Mouse (Mus musculus) bone marrow, adult 2 months (tissue): ENCODE data around the gene R3hdm2. TPM values are rescaled to one million over a fixed set of nuclear protein-coding genes. Genes with fewer than 3 reads are reported as not detected.

Experiments used
- H3K27ac ChIP-seq: fragments of 200-500 bp; 2 replicates; pipeline ENCODE4 v1.5.1; 2012; ENCODE audit warnings: low read depth, mild to moderate bottlenecking, control low read depth, inconsistent platforms, low read length; ENCODE audit not compliant: control insufficient read depth, poor library complexity, insufficient read depth
- H3K4me1 ChIP-seq: fragments of 200-500 bp; 2 replicates; pipeline ENCODE4 v1.6.1; 2011; ENCODE audit warnings: low read length; ENCODE audit not compliant: control insufficient read depth, insufficient read depth
- H3K4me3 ChIP-seq: fragments of 200-500 bp; replicated peaks from 2 replicates; pipeline ENCODE3; 2011; ENCODE audit warnings: mild to moderate bottlenecking, low read depth, low read length, control low read depth; ENCODE audit not compliant: control insufficient read depth
- CTCF ChIP-seq: fragments of 200-500 bp; IDR thresholded peaks from 2 replicates; pipeline ENCODE4 v1.5.1; 2011; ENCODE audit warnings: low read length, control low read depth; ENCODE audit not compliant: control insufficient read depth, insufficient read depth
- POLR2A ChIP-seq: fragments of 200-500 bp; IDR thresholded peaks from 2 replicates; pipeline ENCODE4 v1.6.1; 2011; ENCODE audit warnings: low read depth, mild to moderate bottlenecking, control low read depth, low read length, borderline replicate concordance; ENCODE audit not compliant: control insufficient read depth
- WGBS: fragments of 180-500 bp; shearing (Covaris S2); methylation state at CpG from one replicate; pipeline ENCODE4 v1.1.7; 2018; 5-methylcytosine and 5-hydroxymethylcytosine counted together
- polyA plus RNA-seq: library from polyadenylated mRNA; stranded (reverse); fragments of >200 nt; gene quantifications from 2 replicates; pipeline ENCODE4 v1.2.4, GENCODE M21; 2011; ENCODE audit warnings: low replicate concordance; ENCODE audit not compliant: missing spikeins, insufficient read depth, insufficient read length

Gene R3hdm2
- polyA plus RNA-seq, 1 experiment: 144 TPM

DNA sequence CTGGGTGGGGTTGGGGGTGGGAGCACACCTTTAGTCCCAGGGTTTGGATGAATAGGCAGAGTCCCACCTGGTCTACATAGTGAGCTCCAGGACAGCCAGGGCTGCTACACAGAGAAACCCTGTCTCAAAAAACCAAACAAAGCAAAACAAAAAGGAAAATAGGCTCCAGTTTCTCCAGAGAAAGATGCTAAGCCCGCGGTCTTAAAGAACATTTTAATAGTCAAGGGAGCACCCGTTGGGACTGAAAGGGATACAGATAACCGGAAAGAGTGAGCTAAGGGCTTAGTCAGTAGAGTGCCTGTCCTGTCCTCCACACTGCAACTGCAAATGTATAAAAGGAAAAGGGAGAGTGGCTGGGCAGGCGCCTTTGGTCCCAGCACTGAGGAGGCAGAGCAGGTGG, 13.0 kb upstream of the R3hdm2 start:
- TF ChIP-seq POLR2A: no peak
- TF ChIP-seq CTCF: no peak
- Histone ChIP-seq H3K27ac (no peak overlapping the region), H3K4me1 (no peaks in the 10 kb centered on the region), H3K4me3 (no peak overlapping the region)
- WGBS: 82% methylated on average over 5 of the region's 5 CpGs

DNA sequence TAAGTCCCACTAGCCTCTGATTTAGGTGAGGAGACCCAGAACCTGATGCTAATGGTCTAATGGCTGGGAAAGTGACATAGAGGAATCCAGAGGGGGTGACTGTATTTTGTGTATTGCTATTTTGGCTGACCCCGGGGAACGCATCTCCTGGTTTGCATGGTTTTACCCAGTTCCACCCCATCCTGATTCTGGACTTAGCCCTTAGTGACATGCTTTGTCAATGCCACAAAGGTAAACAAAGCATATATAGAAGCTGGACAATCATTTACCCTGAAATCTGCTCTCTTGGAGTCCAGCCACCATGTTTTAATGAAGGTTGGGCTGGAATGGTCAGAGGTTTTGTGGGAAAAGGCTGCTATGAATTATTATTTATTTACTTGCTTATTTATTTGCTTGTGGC, 11.9 kb upstream of the R3hdm2 start:
- H3K4me3 ChIP-seq: no peak overlapping the region
- TF ChIP-seq CTCF: no peak
- TF ChIP-seq POLR2A: no peak
- 95% methylated on average over 2 of the region's 2 CpGs for WGBS
- no peaks in the 10 kb centered on the region for H3K4me1 ChIP-seq
- H3K27ac ChIP-seq: no peak overlapping the region

DNA sequence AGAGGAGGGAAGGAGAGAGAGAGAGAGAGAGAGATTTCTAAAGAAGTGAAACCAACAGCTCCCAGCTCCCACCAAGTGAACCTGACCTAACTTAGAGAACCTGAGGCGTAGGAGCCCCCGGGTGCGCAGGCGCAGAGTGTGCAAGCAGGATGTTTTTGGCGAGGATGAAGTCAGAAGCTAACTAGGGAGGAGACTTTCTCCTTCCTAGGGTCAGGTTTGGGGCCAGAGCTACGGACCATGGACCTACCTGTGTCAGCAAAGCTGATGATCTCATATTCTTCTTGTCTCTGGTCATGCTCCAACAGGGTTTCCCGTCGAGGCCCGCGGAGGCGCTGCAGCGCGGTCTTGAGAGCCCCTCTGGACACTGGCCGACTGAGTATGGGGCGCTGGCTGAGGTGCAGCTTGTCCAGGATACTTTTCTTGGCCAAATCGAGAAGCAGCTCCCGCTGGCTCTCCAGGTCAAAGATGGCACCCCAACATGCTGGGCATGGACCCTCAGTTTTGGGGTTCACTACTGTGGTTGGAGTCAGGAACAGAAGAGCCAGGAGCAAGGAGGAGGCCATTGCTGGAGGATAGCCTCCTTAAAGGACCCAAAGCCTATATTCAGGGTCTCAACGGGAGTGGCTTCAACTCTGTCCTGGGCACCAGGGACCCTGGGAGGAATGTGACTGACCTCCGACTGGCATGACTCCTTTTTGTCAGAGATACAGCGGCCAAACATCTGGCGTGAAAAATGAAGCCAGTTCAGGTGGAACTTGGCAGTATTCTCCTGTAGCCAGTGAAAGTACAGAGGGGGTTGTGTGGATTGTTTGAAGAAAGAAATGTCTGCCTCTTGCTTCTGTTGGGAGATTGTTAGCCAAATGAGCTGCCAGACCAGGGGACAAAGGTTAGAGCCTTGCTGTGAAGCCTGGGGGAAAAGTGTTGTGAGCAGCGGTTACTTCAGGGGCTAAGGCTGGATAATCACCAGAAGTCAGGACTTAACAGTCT, 10.0 kb upstream of the R3hdm2 start, which contains the start of gene Inhbc:
Gene Inhbc (minus strand): TSS at position 598 of the 987 bp plus-strand sequence.
- no peak for TF ChIP-seq POLR2A
- TF ChIP-seq CTCF: no peak
- H3K27ac ChIP-seq: no peak within 1 kb of the TSS
- no peaks in the 10 kb centered on the region for H3K4me1 ChIP-seq
- no peak within 1 kb of the TSS for H3K4me3 ChIP-seq
- 88% methylated on average over 22 of the region's 22 CpGs for WGBS

DNA sequence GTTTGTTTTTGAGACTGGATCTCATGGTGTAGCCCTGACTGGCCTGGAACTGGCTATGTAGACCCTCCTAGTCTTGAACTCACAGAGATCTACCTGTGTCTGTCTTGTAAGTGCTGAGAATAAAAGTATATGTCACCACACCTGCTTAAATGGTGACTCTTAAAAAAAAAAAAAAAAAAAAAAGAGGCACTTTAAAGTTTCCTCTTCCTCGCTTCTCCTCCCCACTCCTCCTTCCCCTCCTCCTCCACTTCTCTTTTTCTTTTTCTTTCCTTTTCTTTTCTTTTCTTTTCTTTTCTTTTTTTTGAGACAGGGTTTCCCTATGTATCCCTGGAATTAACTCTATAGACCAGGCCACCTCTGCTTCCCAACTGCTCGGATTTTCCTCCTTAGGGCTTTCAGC, 9.1 kb upstream of the R3hdm2 start:
- no peaks in the 10 kb centered on the region for H3K4me1 ChIP-seq
- no peak for TF ChIP-seq CTCF
- no peak for TF ChIP-seq POLR2A
- no peak overlapping the region for H3K27ac ChIP-seq
- 40% methylated on average over 2 of the region's 2 CpGs for WGBS
- no peak overlapping the region for H3K4me3 ChIP-seq

DNA sequence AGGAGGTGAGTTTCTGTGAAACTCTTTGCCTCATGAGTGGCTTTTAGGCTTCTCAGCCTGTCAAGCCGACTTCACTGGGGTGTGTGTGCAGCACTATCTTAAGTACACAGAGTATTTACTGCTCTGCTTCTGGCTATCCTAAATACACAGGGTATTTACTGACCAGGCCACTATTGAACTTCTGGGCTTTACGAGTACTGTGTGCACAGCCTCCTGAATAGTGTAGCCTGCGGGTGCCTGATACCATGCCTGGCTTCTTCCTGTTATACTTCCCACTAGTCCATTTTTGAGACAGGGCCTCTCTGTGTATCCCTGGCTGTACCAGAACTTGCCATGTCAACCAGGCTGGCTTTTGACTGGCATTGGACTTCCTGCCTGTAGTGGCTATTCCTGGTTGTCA, 2.4 kb upstream of the R3hdm2 start:
- no peak overlapping the region for H3K27ac ChIP-seq
- TF ChIP-seq CTCF (no peak), POLR2A (no peak)
- 71% methylated on average over 3 of the region's 3 CpGs for WGBS
- peaks cover 2% of the 10 kb centered on the region for H3K4me1 ChIP-seq
- no peak overlapping the region for H3K4me3 ChIP-seq

DNA sequence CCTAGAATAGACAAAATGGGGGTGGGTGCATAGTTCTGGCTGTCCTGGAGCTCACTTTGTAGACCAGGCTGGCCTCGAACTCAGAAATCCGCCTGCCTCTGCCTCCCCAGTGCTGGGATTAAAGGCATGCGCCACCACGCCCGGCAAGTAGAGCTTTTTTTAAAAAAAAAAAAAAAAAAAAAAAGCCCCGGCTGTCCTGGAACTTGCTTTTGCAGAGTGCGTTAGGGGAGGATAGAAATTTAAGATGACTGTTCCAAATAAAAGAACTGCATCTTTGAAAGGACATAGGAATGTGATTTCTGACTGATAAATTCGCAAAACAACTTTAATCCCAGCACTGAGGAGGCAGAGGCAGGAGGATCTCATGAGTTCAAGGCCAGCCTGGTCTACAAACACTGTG, 473 bp upstream of the R3hdm2 start:
- Histone ChIP-seq H3K27ac (no peak overlapping the region), H3K4me3 (peak overlapping the region; percentile 90), H3K4me1 (peaks cover 2% of the 10 kb centered on the region)
- 72% methylated on average over 8 of the region's 8 CpGs for WGBS
- TF ChIP-seq POLR2A (no peak), CTCF (no peak)

DNA sequence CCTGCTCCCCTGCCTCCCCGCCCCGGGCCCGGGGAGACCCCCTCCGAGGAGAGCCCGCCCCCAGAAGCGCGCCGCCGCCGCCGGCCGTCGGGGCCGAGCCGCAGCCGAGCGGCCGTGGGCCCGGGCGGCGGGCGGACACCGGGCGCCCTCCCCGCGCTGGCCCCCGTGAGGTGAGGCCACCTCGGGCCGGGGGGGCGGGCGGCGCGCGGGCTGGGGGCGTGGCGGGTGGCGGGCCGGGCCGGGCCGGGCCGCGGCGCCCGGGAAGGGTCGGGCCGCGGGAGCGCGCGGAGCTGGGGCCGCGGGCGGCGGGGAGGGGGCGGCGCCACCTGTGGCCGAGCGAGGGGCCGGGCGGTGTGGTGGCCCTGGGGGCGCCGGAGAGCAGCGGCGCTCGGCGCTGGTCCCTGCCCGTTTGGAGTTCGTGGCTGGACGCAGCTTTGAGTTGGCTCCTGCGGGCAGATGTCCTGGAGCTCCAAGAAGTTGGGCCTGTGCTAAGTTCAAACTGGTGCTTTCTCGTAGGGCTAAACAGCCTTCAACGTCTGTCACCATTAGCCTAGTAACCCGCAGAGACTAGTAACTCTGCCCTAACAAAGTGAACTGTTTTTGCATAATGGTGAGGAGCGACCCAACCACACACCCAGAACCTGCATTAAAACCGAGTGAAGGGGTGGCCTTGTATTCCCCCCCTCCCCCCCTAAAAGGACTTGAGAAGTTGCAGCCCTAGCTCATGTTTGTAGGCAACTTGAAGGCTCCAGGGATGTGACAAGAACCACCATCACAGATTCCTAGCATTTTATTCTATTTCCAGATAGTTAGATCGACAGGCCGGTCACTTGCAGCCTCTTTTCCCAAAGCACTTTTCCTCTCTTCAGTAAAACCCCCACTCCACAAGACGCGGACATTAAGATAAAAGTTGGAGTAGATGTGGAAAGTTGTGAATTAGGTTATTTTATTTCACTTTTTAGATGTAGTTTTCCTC, 928 bp downstream of the R3hdm2 start:
- H3K4me3 ChIP-seq: peak overlapping the region; percentile 91
- TF ChIP-seq POLR2A (no peak), CTCF (no peak)
- peak overlapping the region; percentile 81 for H3K27ac ChIP-seq
- H3K4me1 ChIP-seq: peaks cover 2% of the 10 kb centered on the region
- 10% methylated on average over 71 of the region's 79 CpGs for WGBS

DNA sequence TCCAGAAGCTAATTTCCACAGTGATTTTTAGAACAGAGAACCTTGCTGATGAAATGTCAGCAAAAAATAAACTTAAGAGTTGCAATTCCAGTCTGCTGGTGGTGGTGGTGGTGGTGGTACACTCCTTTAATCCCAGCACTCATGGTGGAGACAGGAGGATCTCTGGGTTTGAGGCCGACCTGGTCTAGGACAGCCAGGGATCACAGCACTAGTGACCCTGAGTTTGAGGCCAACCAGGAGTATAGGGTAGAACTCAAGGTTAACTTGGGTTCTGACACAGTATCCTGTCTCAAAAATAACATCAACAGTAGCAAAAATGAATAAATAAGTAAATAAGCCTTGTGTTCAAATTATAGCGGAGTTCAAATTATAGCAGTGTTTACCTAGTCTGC, 1.6 kb downstream of the R3hdm2 start:
- Histone ChIP-seq H3K4me1 (peaks cover 2% of the 10 kb centered on the region), H3K27ac (no peak overlapping the region), H3K4me3 (peak overlapping the region; percentile 5)
- WGBS: 75% methylated on average over 2 of the region's 2 CpGs
- TF ChIP-seq CTCF (no peak), POLR2A (no peak)
